Mouse (Mus musculus): ENCODE measurements around the gene C1galt1.

C1galt1 gene

DNA sequence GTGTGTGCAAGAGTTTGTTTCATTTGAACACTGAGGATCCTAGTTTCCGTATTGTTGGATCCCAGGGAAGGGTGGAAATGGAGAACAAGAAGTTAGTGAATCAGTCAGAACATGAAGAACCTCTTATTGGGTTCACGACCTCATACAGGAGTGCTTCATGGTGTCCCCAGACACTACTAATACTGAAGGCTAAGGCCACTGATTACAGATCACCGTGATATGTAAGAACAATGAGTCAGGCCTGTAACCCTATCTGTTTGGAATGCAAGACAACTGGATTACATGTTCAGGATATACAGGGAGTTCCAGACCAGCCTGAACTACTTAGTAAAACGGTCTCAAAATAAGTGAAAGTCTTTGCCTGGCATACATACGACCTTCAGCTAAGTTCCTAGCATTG lies 13.9 kb downstream of the C1galt1 start:
- no peak for DNase-seq (ENCODE audit: low read depth, low spot score)

DNA sequence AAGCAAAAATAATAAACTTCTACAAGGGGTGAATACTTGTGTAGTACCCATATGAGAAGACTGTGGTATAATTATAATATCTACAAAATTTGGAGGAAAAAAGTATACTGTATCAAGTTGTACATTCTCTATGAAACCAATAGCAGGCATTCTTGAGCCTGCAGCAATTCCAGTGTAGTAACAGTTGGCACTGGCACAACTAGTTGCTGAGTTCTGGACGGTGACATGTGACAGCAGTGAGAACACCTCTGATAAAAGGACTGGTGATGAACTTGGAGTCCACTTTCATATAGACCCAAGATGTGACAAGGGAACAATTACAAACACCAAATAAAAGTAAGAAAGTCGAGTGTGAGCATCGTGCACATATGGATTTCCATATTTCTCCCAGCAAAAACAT lies 14.5 kb downstream of the C1galt1 start:
- DNase-seq (ENCODE audit: low read depth, low spot score) = no peak

DNA sequence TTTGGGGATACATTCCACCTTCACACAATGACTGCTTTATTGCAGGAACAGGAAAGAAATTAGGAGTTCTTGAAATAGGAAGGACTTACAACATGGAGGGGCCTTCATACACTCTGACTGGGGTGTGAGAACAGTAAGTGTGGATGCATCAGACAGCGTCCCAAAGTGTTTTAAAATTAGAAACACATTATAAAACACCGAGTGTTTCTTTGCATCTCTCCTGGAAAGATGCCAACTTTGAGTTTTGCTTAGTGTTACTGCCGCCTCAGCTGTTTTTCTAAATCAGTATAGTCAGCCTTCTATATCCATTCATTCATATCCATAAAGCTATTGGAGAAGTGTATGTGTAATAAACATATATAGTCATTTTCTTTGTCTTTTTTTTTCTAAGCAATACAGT lies 16.4 kb downstream of the C1galt1 start:
- no peak for DNase-seq (ENCODE audit: low read depth, low spot score)

DNA sequence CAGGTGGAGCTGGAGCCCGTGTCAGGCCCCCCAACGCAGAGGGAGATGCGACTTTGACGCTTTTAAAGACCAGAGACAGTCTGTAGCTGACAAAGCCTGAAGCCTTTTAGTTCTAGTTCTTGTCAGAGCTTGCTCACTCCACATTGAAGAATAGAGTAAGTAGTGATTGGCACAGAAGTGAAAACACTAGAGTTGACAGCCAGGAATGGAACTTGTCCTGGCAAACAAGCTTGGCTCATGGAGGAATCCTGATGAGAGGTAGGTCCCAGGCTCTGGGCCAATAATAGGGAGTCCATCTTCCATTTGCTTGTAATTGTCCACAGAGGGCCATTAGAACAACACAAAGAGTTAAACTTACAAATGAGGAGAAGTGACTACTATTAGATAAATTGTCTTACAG lies 18.7 kb downstream of the C1galt1 start:
- no peak for DNase-seq (ENCODE audit: low read depth, low spot score)

DNA sequence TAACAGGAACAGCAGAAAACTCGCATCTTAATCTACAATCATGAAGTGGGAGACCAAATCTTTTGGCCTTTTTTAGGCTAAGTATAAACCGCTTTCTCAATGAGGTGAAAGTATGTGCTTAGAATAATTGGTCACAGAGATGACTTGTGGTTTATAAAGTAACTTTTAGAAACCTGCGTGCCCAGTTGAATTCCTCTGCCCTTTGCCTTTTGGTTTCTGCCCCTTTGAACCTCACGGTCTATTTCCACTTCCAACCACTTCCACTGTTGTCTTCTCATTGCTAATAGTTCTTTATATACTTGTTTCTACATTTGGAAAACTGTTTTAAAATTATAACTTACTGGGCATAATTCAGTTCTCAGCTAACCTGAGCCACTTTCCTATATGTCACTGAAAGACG lies 32.2 kb downstream of the C1galt1 start:
- DNase-seq (ENCODE audit: low read depth, low spot score) = no peak

DNA sequence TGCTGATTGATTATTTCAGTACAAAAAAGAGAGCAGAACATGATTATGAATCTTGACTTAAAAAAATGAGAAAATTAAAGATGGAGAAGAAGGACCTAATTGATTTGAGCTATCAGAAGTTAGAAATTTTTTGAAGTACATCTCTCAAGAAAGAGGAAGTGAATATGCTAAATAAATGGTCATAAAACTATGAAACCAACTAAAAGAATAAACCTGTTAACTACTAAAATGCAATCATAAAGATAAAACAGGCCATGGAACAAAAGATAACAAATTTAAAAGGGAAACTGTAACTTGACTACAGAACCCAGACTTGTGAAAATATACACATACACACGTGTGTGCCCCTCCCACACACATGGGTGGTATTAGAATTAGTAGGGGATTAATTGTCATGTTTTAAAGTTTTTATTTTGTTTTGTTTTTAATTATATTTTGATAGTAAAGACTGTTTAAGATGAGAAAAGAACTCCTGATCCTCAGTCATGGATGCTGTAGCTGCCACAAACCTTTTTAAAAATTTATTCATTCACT lies 37.0 kb downstream of the C1galt1 start:
- DNase-seq (ENCODE audit: low read depth, low spot score) = no peak

DNA sequence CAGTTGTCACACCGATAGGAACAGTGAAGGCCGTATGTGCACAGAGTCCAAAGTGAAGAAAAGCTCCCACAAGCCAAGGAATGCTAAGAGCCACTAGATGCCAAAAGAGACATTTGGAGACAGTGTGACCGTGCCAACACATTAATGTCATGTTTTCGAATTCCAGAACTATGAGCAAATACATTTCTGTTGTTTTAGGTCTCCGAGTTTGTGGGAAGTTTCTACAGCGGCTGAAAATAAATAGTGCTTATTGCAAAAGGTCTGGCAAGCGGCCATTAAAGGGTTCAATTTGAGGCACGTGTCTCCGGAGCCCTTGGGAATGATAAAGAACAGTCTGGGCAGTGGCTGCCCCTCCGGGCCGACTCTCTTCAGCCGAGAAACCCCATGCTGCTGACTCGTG lies 37.9 kb downstream of the C1galt1 start:
- no peak for DNase-seq (ENCODE audit: low read depth, low spot score)

DNA sequence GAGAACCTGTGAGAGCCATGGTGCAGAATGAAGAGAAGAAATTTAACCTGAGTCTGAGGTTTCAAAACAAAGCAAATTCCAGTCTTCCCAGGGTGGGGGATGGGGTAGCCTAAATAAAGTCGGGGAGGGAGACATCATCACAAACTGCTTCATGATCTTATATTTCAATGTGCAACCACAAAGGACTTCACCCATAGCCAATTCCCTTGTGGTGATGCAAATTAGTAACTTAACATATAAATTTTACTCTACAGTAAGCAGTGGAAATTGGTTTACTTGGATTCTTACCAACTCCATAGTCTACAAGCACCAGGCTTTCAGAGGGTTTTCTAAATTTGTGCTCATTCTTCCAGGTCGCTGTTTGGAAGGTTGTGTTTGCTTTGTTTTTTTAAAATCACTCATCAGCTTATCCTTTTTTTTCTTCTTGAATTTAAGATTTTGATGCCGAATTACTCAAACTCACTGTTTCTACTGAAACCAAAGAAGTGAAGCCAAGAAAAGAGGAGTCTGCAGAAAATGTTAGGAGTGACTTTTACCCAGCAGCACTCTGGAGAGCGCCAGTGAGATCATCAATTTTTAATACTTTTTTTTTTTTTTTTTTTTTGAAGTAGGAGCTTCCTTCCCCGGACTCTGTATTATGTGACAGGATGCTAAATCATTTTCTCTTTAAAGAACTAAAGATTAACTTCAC lies 41.5 kb downstream of the C1galt1 start:
- no peak for DNase-seq (ENCODE audit: low read depth, low spot score)

DNA sequence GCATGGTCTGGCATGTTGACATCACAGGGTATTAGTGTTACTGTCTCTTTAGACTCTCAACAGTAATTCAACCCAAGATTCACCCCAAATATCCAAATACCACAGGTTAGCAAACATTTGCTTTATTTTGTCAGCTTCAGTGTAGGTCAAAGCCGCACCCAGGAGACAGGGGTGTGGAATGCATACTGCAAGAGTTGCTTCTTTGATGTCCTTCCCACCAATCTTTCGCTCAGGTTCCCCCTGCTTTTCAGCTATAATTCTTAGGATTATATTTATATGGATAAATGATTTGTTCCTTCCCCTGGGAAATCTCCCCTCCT lies 42.0 kb downstream of the C1galt1 start:
- DNase-seq (ENCODE audit: low read depth, low spot score) = no peak

DNA sequence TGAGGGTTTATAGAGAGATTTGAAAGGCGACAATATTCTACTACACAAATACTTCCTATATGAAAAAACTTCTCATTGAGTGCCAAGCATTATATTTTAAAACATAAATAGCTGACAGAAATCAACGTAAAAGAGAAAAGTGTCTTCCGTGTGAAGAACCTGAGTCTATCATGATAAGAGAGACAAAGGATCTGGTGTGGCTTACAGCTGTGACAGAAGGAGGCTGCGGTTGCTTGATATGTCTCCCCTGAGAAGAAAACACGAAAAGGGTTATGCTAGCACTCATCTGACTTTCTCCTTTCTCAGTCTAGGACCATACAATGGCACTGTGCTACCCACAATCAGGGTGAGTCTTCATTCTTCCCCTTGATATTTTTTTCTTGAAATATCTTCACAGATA lies 51.7 kb downstream of the C1galt1 start:
- no peak for DNase-seq (ENCODE audit: low read depth, low spot score)

DNA sequence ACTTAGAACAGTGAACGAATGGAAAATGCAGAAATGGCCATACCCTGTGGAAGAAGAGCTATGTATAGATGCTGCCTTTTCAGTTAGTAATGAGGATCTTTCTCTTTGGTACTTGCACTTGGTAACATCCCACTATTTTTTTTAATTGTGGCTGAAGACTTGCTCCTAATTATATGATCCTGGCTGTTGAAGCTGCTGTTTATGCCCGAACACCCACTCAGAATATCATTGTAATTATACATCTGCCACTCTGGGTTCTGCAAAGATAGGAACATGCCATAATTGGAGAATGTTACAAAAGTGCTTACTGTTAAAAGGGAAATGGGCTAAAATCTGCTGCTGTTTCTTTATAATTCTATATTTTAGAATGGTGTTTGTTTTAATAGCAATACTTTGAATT lies 67.4 kb downstream of the C1galt1 start:
- no peak for DNase-seq (ENCODE audit: low read depth, low spot score)

All from WW6 (cell line).